Mouse (Mus musculus): ENCODE measurements at regions not wholly inside any gene's neighbourhood (a gene's known extent, or its start where the extent isn't known, plus 50 kb on each side); places are given as distances from the start of the nearest gene placed in this dataset.

DNA sequence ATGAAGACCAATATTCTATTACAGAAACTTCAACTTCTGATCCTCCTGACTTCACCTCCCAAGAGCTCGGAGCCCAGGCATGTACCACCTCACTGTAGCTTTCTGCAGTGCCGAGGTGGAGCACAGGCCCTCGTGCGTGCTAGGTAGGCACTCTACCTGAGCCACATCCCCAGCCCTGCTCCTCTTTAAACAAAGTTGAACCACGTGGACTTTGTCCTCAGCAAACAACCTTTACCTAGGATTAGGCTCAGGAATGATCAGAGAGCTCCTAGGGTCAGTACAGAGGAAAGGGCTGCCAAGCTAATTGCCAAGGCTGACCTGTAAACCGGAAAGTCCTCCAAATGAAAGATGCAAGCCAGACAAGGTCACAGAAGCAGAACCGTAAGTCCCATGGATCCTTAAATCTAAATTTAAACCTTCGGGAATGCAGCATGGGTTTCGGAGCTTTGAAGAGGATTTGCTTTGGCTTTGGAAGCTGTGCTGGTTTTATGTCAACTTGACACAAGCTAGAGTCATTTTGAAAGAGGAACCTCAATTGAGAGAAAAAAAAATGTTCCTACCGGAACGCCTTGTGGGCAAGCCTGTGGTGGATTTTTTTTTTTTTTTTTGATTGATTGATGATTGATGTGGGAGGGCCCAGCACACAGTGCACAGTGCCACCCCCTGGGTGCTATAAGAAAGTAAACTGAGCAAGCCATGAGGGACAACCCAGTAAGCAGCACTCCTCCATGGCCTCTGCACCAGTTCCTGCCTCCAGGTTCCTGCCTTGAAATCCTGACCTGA, 69.5 kb upstream of the Rybp start:
- TF ChIP-seq ZNF384 (IDR thresholded peaks at IDR 0.05; ENCODE audit: low read depth, low read length): peak; percentile 33; the same call in 1 of the 2 replicates
- no peak for TF ChIP-seq HCFC1 (IDR thresholded peaks at IDR 0.05; ENCODE audit: borderline replicate concordance, insufficient read depth, low read length)
- TF ChIP-seq CHD2 (IDR thresholded peaks at IDR 0.05; ENCODE audit: low read depth, low read length): no peak
- TF ChIP-seq ZC3H11A (IDR thresholded peaks at IDR 0.05; ENCODE audit: borderline replicate concordance, low read depth, low read length): no peak
- no peak for TF ChIP-seq MAFK (IDR thresholded peaks at IDR 0.05; ENCODE audit: insufficient read depth, low read depth, low read length)
- Histone ChIP-seq H3K27ac (ENCODE audit: insufficient read depth, low read depth, low read length, poor library complexity, severe bottlenecking) (no peak overlapping the region), H3K4me3 (ENCODE audit: insufficient read depth in 1 of 2, low read depth in 1 of 2, low read length in 2 of 2, poor library complexity in 1 of 2, severe bottlenecking in 1 of 2) (no peak overlapping the region), H3K4me1 (ENCODE audit: control insufficient read depth in 2 of 2, insufficient read depth in 2 of 2, low read length in 2 of 2, poor library complexity in 1 of 2) (peaks cover 0 to 11% of the 10 kb centered on the region in 2 experiments), H3K9ac (ENCODE audit: insufficient read depth, low read depth, low read length, poor library complexity, severe bottlenecking) (no peak overlapping the region; the same call in 1 of the 2 replicates), H3K9me3 (ENCODE audit: control insufficient read depth, insufficient read depth, low read depth, low read length) (no peaks in the 10 kb centered on the region), H3K36me3 (ENCODE audit: control insufficient read depth, insufficient read depth, low read length, poor library complexity, severe bottlenecking) (no peaks in the 10 kb centered on the region)
- DNase-seq (ENCODE audit: low read depth, low spot score): no peak
- in situ Hi-C loops (cut with MboI; ENCODE audit: low sequenced_read_pairs in 2 of 2, unreplicated experiment in 2 of 2): no loop called here

DNA sequence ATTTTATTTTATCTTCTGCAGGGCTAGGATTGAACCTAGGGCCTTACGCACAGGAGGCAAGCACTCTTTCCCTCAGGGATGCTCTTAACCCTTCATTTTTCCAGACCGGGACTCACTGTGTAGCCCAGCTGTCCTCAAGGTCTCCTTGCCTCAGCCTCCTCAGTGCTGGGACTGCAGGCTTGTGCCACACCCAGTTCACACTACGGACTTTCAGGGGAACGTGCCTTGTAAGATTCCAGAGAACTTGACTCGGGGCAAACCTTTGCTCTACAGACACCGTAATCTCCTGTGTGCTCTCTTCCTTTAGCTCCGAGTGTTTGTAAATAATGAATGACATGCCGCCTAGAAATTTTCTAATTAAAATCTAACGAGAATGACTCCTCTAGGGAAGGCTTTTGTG, 68.6 kb upstream of the Rybp start:
- Histone ChIP-seq H3K4me3 (ENCODE audit: insufficient read depth in 1 of 2, low read depth in 1 of 2, low read length in 2 of 2, poor library complexity in 1 of 2, severe bottlenecking in 1 of 2) (no peak overlapping the region), H3K9ac (ENCODE audit: insufficient read depth, low read depth, low read length, poor library complexity, severe bottlenecking) (no peak overlapping the region), H3K4me1 (ENCODE audit: control insufficient read depth in 2 of 2, insufficient read depth in 2 of 2, low read length in 2 of 2, poor library complexity in 1 of 2) (peaks cover 0 to 11% of the 10 kb centered on the region in 2 experiments), H3K9me3 (ENCODE audit: control insufficient read depth, insufficient read depth, low read depth, low read length) (no peaks in the 10 kb centered on the region), H3K36me3 (ENCODE audit: control insufficient read depth, insufficient read depth, low read length, poor library complexity, severe bottlenecking) (no peaks in the 10 kb centered on the region), H3K27ac (ENCODE audit: insufficient read depth, low read depth, low read length, poor library complexity, severe bottlenecking) (no peak overlapping the region)
- TF ChIP-seq ZC3H11A (IDR thresholded peaks at IDR 0.05; ENCODE audit: borderline replicate concordance, low read depth, low read length) (no peak), HCFC1 (IDR thresholded peaks at IDR 0.05; ENCODE audit: borderline replicate concordance, insufficient read depth, low read length) (no peak), ZNF384 (IDR thresholded peaks at IDR 0.05; ENCODE audit: low read depth, low read length) (no peak), MAFK (IDR thresholded peaks at IDR 0.05; ENCODE audit: insufficient read depth, low read depth, low read length) (no peak), CHD2 (IDR thresholded peaks at IDR 0.05; ENCODE audit: low read depth, low read length) (no peak)
- in situ Hi-C loops (cut with MboI; ENCODE audit: low sequenced_read_pairs in 2 of 2, unreplicated experiment in 2 of 2): no loop called here
- DNase-seq (ENCODE audit: low read depth, low spot score): no peak

DNA sequence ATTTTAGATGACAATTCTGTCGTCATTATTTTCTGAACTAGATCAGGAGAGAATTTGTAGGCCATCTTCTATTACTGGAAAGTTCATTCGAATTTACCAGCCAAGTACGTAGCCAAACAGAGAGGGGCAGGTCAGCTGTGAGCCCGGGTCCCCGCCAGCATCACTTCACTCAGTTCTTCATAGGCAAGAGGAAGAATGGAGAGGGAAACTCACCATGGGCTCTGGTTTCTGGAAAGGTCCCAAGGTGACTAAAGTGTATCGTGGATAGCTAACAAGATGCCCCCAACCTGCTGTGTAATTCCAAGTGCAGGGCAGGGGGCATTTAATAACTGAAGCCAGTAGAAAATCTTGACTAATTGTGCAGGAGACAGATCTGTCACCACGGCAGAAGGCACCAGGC, 60.2 kb upstream of the Rybp start:
- Histone ChIP-seq H3K9me3 (ENCODE audit: control insufficient read depth, insufficient read depth, low read depth, low read length) (no peaks in the 10 kb centered on the region), H3K4me3 (ENCODE audit: insufficient read depth in 1 of 2, low read depth in 1 of 2, low read length in 2 of 2, poor library complexity in 1 of 2, severe bottlenecking in 1 of 2) (no peak overlapping the region), H3K27ac (ENCODE audit: insufficient read depth, low read depth, low read length, poor library complexity, severe bottlenecking) (no peak overlapping the region), H3K36me3 (ENCODE audit: control insufficient read depth, insufficient read depth, low read length, poor library complexity, severe bottlenecking) (no peaks in the 10 kb centered on the region), H3K9ac (ENCODE audit: insufficient read depth, low read depth, low read length, poor library complexity, severe bottlenecking) (no peak overlapping the region), H3K4me1 (ENCODE audit: control insufficient read depth in 2 of 2, insufficient read depth in 2 of 2, low read length in 2 of 2, poor library complexity in 1 of 2) (peaks cover 0 to 13% of the 10 kb centered on the region in 2 experiments; a peak in 1 of 4 replicates)
- DNase-seq (ENCODE audit: low read depth, low spot score): no peak
- TF ChIP-seq ZNF384 (IDR thresholded peaks at IDR 0.05; ENCODE audit: low read depth, low read length) (no peak), CHD2 (IDR thresholded peaks at IDR 0.05; ENCODE audit: low read depth, low read length) (no peak), MAFK (IDR thresholded peaks at IDR 0.05; ENCODE audit: insufficient read depth, low read depth, low read length) (no peak), HCFC1 (IDR thresholded peaks at IDR 0.05; ENCODE audit: borderline replicate concordance, insufficient read depth, low read length) (no peak), ZC3H11A (IDR thresholded peaks at IDR 0.05; ENCODE audit: borderline replicate concordance, low read depth, low read length) (no peak)
- in situ Hi-C loops (cut with MboI; ENCODE audit: low sequenced_read_pairs in 2 of 2, unreplicated experiment in 2 of 2): no loop called here

DNA sequence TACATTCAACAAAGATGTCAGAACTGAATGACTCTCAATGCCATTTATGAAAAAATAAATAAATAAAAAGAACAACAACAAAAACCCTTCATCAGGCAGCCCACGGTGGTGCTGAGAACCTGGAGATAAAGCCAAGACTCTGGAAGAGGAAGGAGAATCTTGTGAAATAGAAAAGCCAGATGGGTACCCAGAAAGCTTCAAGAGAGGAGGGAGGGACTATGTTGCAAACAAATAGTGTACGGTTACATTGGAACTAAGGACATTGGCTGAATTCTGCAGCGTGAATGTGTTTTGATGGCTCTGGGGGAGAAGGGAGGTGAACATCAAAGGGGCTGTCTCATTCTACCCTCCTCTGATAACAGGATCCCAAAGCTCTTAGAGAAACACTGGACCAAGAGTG, 57.8 kb upstream of the Rybp start:
- no peak for TF ChIP-seq HCFC1 (IDR thresholded peaks at IDR 0.05; ENCODE audit: borderline replicate concordance, insufficient read depth, low read length)
- TF ChIP-seq ZC3H11A (IDR thresholded peaks at IDR 0.05; ENCODE audit: borderline replicate concordance, low read depth, low read length): no peak
- no peak for TF ChIP-seq ZNF384 (IDR thresholded peaks at IDR 0.05; ENCODE audit: low read depth, low read length)
- Histone ChIP-seq H3K9ac (ENCODE audit: insufficient read depth, low read depth, low read length, poor library complexity, severe bottlenecking) (no peak overlapping the region), H3K4me3 (ENCODE audit: insufficient read depth in 1 of 2, low read depth in 1 of 2, low read length in 2 of 2, poor library complexity in 1 of 2, severe bottlenecking in 1 of 2) (no peak overlapping the region), H3K4me1 (ENCODE audit: control insufficient read depth in 2 of 2, insufficient read depth in 2 of 2, low read length in 2 of 2, poor library complexity in 1 of 2) (peaks cover 4 to 15% of the 10 kb centered on the region in 2 experiments; a peak in 3 of 4 replicates), H3K27ac (ENCODE audit: insufficient read depth, low read depth, low read length, poor library complexity, severe bottlenecking) (no peak overlapping the region), H3K36me3 (ENCODE audit: control insufficient read depth, insufficient read depth, low read length, poor library complexity, severe bottlenecking) (no peaks in the 10 kb centered on the region), H3K9me3 (ENCODE audit: control insufficient read depth, insufficient read depth, low read depth, low read length) (no peaks in the 10 kb centered on the region)
- DNase-seq (ENCODE audit: low read depth, low spot score): no peak
- in situ Hi-C loops (cut with MboI; ENCODE audit: low sequenced_read_pairs in 2 of 2, unreplicated experiment in 2 of 2): no loop called here

All from ES-E14 (cell line).